Mouse (Mus musculus) fibroblast of lung, adult 2 months (primary cell): ENCODE measurements around the gene Mcm5.
A peak's percentile ranks its signal among the peaks of the same experiment; 100 is the strongest.

ENCODE experiments used
- DNase-seq: peaks from one replicate; pipeline ENCODE4 v3.0.0-alpha.2; 2011; ENCODE audit warnings: low read depth

Mcm5 gene

DNA sequence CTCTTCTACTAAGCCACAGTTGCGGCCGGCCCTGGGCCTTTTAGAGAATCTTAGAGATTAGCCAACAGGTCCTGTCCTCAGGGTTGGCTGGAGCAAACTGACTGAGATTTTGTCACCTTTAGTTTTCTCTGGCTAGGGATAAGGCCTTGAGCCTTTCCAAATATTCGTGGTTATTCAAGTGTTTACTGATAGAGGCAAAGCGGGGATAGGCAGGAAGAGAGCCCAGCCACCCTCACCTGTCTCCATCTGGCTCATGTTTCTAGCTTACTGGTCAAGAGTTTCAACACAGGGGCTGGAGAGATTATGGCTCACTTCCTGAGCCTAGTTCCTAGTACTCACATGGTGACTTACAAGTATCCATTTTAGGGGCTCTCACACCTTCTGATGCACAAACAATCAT lies 6.4 kb upstream of the Mcm5 start:
- no peak for DNase-seq

- no peak for DNase-seq
These were observed 5.9 kb upstream of the Mcm5 start for GRCm38 (mm10) chr8:75103376-75103878.

DNA sequence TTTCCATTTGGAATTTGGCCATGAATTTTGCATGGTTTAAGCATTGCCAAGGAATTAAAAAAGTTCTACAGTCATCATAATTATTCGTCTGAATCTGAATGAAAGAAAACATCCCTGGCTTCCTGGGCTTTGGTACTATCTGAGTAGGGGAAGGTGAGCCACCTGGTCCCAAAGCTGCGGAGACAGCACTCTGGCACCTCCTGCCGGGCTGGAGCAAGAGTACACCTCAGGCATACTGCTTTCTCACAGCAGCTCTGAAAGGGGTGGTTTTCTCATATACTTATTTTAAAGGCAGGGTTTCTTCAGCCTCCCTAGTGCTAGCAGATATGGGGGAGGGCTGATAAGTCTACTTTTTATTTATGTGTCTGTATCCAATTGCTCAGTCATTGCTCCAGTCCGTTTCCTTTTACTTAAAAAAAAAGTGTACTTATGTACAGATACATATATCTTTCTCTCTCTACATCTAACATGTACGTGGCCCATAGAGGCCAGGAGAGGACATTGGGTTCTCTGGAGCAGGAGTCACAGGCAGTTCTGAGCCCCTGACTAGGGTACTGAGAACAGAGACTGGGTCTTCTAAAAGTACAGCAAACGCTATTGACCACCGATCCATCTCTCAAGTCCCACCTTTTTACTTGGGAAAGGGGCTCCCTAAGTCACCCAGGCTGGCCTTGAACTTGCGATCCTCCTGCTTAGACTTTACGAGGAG lies 688 bp upstream of the Mcm5 start:
- DNase-seq = peak; percentile 58

- no peak for DNase-seq
These were observed 724 bp downstream of the Mcm5 start for GRCm38 (mm10) chr8:75110093-75110492.

DNA sequence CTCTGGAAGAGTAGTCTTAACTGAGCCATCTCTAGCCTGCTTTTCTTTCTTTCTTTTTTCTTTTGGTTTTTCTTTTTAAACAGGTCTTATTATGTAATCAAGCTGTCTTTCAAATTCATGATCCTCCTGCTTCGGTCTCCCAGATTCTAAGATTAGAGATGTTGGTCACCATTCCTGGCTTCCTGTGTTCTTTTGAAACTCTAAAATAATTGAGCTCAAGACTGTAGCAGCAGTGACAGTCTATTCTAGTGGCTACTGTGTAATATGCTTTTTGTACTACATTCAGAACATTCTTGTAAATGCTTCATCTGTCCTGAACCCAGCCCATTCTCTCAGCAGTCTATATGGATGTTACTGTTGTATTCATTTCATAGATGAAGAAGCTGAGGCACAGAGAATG lies 9.1 kb downstream of the Mcm5 start:
- DNase-seq = no peak

DNA sequence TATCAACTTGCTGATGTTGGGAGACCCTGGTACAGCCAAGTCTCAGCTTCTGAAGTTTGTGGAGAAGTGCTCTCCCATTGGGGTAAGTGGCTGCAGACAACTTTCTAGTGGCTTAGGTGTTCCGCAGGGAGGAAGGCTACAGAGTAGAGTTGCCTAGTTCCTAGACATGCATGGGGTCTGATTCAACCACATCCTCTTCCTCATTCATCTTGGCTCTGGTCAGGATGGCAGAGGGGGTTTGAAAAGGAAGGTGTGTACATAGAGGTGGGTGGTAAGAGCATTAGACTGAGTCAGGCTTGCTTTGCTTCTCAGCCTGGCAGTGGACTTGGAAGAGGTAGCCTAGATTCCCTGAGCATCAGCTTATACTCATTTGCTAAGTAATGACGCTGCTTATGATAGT lies 9.9 kb downstream of the Mcm5 start:
- no peak for DNase-seq

GRCm38 (mm10) chr8:75119747-75120146 lies 10.4 kb downstream of the Mcm5 start:
- DNase-seq = no peak

DNA sequence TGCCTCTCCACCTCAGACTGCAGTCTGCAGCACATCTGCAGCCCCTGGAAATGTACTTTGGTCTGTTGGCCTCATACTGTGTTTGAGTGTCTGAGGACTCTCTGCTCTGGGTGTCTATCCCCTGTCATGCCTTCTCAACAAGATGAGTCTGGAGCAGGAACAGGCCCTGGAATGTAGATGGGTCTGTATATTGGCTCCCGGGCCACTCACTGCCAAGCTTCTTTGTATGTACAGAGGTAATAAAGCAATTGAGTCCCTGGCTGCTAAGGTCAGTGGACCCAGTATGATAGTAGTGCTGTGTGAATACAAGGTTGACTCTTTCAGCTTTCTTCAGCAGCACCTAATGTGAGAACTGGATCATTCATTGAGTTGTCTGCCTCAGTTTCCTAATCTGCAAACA lies 18.0 kb downstream of the Mcm5 start:
- no peak for DNase-seq

DNA sequence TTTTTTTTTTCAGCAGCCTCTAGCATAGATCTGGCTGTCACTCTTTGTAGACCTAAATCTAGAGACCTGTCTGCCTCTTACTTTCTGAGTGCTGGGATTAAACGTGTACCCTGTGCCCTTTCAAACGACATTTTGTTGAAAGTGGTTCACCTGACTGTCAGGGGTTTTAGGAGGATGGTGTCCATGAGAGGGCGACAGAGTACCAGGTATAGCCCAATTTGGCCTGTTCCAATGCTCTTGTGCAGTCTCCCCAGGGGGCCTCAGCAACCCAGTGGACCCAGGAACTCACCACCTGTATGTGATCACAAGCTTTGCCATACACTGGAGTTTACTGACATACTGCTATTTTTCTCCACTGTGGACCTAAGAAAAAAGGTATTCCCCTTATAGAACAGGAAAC lies 23.1 kb downstream of the Mcm5 start:
- DNase-seq = peak; percentile 12

DNA sequence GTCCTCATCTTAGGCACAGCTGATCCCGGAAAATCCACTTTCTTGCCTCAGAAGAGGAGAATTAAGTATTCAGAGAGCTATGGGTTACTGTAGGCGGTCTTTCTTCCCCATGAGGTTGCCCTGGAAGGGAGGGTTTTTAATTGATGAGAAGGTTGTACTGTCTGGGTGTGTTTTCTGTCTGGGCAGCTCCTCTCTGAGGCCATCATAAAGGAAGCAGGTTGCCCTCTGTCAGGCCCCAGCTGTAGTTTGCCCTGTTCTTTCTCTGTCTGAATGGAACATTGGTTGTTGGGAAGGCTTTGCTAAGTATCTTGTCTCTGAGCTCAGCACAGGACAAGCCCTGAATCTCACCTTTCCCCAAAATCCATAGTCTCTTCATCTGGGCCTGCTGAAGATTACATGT lies 24.0 kb downstream of the Mcm5 start:
- DNase-seq = no peak

DNA sequence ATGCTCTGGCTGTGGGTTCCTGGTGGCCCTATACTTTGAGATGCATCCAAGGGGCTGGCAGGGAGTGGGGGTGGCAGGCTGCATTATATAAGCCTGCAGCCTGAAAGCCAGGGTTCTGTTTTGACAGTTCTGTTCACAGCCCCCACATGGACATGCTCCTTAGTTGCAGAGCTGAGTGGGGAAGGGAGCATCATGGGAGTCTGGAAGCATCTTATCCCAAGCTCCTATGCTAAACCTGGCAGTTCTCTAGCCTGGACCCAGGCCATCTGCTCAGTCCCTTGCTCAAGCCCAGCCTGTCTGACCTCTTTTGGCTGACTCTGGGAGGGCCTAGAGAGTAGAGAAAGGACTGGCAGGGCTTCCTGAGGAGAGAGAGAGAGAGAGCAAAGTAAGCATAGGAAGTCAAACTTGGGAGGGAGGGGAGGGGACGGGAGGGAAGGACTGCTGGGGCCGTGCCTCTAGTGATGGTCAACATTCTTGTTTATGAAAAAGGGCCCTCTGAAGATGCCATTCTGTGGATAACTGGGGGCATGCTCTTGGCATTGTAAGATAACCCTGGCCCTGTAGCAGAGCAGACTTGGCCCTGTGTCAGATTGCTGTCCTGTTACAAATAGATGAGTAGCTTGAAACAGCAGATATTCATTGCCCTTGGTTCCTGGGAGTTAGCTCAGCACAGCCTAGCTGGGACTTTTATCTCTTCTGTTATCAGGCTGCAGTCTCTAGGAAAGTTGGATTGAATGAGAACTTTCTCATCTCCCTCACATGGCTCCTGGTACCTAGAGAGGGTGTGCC lies 25.4 kb downstream of the Mcm5 start:
- no peak for DNase-seq

- DNase-seq = no peak
These were observed 26.4 kb downstream of the Mcm5 start for GRCm38 (mm10) chr8:75135756-75136155.

GRCm38 (mm10) chr8:75136256-75136655 lies 26.9 kb downstream of the Mcm5 start:
- DNase-seq = no peak

GRCm38 (mm10) chr8:75137536-75137935 lies 28.2 kb downstream of the Mcm5 start:
- DNase-seq = no peak

DNA sequence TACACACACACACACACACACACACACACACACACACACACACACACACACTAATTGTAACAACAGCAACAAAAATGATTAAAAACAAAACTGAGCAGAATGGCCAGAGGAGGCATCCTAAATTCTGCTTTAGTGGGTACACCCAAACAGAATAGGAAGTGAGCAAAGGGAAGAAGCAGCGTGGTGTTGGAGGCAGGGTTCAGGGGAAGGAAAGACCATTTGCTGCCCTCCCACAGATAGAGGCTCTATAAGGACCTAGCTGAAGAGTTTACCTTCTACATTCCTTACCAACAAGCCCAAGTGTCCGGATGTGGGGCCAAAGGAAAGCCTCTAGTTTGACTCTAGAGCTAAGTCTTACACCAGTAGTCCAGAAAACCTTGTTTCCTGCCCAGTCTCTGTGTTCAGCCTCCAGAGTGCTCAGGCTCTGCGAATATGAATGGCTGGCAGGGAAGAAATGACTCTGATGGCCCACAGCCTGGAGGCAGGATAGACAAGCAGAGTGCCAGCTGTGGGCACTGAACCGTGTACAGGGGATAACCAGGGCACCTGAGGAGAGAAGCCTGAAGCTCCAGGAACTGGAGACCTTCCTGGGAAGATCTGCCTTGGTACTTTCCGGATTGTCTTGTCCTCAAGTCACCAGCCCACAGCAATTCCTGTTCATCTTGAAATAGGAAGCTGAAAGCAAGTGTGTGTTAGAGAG lies 41.7 kb downstream of the Mcm5 start:
- DNase-seq = no peak

GRCm38 (mm10) chr8:75151743-75152142 lies 42.4 kb downstream of the Mcm5 start:
- DNase-seq = no peak

GRCm38 (mm10) chr8:75152505-75153082 lies 43.2 kb downstream of the Mcm5 start:
- DNase-seq = no peak

DNA sequence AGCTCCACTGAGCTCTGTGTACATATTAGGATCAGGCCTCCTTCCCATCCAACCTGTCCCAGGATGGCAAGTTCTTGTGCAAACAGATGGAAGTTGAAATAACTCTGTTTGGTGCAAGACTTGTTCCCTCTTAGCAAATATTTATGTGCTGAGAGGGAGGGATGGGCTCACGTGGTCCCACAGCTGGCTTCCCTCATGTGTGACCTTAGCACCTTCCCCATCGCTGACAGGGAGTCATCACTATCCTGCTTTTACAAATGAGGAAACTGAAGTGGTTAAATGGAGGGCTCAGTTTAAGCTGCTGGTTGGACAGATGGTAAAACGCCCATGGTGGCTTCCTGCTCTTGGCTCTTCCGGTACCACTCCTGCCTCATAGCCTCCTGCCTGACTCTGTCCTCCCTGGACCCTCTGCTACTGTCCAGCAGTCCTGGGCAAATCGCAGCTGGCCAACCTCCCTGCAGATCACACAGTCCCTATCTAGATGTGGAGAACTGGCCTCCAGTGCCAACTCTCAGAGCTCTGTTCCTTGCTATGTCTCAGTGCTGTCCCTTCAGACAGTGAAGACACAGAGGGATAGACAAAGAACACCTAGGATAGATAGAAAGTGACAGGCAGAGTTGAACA lies 45.6 kb downstream of the Mcm5 start:
- no peak for DNase-seq

GRCm38 (mm10) chr8:75155740-75156322 lies 46.5 kb downstream of the Mcm5 start:
- DNase-seq = no peak

- DNase-seq = no peak
These were observed 48.3 kb downstream of the Mcm5 start for GRCm38 (mm10) chr8:75157471-75158230.

- DNase-seq = no peak
These were observed 60.0 kb downstream of the Mcm5 start for GRCm38 (mm10) chr8:75169363-75169762.
